Mouse (Mus musculus) liver (tissue): ENCODE measurements around the gene Retreg2.
A peak's percentile ranks its signal among the peaks of the same experiment; 100 is the strongest.

Experiments
- DNase-seq: peaks from one replicate; pipeline ENCODE4 v3.0.0-alpha.2; 2020; ENCODE audit warnings: mixed read lengths

Gene Retreg2

DNA sequence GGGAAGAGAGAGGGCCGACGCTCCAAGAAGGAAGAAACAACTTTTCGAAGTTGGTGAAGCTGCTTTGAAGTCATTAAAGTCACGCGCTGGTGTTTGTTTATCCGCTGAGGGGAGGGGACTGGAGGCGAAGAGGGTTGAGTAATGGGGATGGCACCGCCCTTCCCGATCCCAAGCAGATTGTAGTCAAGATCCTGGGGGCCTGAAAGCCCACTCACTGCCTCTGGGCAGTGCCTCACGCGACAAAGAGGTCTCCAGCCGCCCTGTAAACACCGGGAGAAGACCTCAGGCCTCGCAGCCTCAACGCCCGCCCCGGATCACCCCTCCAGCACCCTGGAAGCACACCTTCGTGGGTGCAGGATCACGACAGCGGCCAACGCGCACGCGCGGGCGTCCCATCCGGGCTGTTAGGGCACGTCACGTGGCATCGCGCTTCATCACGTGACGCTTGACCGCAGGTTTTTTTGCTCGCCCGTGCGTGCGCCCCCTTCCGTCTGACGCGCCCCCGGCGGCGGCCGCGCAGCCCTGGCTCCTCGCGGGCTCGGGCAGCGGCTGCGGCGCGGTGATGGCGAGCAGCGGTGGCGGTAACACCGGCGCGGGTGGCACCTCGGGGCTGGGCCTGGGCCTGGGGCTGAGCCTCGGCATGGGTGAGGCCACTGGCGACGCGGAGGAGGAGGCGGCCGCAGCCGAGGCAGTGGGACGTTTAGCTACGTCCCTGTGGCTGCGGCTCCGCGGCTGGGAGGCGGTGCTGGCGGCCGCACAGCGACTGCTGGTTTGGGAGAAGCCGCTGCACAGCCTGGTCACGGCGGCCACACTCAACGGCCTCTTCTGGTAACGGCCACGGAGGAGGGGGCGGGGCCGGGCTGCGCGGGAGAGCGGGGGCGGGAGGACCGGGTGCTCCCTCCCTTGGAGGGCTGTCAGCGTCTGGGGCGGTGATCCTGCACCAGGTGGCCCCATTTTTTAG is at the start of gene Retreg2, which contains the start of gene Cnppd1:
Gene Retreg2 (plus strand): TSS at position 478 of the 961 bp plus-strand sequence.
Gene Cnppd1 (minus strand): TSS at position 411 of the 961 bp plus-strand sequence.
- peak; percentile 98 for DNase-seq

GRCm38 (mm10) chr1:75122211-75122610 is 20.4 kb upstream of the Retreg2 start:
- no peak for DNase-seq

DNA sequence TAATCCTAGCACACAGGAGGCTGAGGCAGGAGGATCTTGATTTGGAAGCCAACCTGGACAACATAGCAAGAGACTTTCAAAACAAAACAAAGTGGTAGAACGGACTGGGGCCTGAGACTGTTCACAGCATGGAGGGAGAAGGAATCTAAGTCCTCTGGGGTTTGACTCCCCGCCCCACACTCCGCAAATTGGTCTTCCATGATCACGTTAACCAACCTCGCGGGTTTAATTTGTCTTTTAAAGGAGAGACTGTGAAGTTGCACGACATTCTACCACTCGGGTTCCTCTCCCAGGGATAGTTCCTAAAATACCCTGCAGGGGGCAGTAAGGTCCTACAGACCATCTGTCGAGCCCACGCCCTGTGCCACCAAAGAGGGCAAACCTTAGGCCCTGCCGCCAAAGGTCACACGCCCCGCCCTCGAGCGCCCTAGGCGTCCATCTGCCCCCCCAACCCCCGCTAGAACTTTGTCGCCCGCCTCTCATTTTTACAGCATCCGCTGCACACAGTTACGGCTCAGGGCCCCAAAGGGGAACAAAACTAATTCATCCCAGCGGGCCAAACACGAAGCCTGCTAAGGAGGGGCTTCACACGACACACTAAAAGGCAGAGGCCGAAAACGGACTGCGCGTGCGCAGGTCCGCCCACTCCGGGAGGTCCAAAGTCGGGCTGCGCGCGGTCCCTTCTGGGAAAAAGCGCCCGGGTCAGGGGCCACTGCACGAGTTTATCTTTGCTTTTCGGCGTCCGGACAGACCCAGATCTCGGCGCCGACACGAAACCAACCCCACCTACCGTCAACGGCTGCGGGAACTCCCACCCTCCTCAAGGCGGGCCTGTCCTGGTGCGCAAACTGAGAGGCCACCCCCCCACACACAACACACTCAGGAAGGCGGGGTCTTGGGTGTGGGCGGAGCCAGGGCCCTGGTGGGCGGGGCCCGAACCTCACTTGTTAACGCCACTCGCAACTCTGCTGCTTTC is 17.9 kb upstream of the Retreg2 start, which contains the start of gene Nhej1:
Gene Nhej1 (minus strand): TSS at position 855 of the 976 bp plus-strand sequence.
- peak; percentile 98 for DNase-seq

GRCm38 (mm10) chr1:75125418-75125817 is 17.2 kb upstream of the Retreg2 start:
- DNase-seq = no peak

DNA sequence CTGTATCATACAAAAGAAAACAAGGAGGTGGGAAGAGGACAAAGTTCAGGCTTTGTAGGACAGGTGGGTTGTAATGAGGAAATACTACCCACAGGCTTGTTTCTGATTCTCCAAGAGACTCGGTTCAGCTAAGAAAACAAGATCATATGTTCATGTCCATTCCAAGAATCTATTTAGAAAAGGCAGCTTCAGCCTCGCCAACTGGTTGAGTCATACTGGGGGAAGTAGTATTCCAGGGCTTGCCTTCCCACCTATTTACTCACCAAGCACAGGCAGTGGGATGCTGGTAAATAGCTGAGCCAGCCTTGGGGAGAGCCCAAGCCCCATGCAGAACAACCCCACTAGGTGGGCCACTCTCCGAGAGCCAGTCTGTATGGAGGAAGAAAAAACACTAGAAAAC is 13.9 kb upstream of the Retreg2 start:
- no peak for DNase-seq

DNA sequence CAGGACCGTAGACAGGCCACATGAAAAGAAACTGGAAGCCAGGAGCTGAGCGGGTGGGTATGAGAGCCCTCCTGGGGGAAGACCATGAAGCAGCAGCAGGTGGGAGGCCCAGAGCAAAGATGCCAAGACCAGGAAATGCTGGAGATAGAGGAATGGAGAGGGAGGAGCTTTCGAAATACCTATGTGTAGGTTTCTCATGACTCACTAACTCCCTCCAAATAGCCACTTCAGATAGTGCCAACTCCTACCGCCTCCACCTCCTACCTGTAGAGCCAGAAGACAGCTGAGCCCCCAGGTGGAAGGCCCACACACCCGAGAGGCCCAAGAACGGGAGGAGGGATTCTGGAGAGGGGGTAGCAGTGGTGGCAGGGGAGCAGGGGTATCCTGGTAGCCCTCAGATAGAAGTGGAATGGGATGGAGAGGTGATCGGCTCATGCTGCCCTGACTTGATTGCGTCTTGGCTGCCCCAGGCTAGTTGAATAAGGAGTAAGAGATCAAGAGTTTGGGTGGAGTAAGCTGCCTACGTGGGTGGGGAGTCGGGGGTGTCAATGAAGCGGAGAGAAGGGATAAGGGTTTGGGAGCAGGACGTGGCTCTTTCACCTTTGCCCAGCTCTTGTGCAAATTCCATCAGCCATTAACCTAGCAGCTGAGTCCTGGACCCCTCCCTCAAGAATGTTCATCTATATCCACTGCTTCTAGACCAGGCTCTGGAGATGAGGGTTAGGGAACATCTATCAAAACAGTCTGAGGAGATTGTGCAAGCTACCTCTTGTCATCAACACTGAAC is 9.0 kb upstream of the Retreg2 start, which contains the start of gene Slc23a3:
Gene Slc23a3 (minus strand): TSS at position 470 of the 787 bp plus-strand sequence.
- no peak for DNase-seq

DNA sequence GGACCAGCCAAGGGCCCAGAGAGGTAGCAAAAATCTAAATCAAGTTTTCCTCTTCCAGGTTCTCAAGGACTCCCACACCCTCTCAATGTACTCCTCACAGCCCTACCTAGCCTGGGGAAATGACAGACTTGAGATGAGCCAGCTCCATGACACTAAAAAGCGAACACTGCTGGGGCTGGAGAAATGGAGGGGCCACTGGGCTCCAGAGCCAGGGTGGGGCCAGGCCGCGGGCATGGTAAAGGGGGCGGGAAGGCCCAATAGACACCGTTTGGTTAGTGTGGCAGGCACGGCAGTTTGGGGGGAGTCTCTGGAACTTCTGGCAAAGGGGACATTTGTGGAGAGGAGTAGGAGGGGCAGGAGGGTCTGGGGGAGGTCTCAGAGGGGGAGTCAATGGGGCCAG is 6.3 kb upstream of the Retreg2 start:
- DNase-seq = peak; percentile 67

DNA sequence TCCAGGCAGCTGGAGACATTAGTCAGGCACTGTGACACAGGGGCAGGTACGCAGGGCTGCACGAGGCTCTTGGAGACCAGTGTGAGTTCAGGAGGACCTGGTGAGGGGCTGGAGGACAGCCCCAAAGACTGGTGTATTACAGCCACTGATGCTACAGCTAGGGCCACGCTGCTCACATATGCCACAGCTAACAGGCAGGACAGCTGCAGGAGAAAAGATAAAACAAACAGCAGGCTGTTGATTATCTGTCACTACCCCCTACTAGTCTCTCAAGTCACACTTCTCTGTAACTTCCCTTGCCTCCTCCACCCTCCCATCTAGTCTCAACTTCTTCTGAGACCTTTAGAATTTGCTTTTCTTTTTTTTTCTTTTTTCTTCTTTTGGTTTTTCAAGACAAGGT is 5.8 kb upstream of the Retreg2 start:
- DNase-seq = peak; percentile 77

DNA sequence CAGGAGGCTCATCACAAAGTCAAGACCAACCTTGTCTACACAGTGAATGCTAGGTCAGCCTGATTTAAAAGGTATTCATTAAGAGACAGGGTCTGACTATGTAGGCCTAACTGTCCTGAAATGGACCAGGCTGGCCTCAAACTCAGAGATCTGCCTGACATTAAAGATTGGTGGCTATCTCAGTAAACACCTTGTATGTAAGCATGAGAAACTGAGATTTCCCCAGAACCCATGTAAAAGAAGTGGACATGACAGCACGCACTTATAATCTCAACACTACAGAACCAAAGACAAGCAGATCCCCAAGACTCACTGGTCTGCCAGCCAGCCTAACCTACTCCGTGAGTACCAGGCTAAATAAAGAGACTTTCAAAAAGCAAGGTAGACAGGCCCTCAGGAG is 4.1 kb upstream of the Retreg2 start:
- no peak for DNase-seq

DNA sequence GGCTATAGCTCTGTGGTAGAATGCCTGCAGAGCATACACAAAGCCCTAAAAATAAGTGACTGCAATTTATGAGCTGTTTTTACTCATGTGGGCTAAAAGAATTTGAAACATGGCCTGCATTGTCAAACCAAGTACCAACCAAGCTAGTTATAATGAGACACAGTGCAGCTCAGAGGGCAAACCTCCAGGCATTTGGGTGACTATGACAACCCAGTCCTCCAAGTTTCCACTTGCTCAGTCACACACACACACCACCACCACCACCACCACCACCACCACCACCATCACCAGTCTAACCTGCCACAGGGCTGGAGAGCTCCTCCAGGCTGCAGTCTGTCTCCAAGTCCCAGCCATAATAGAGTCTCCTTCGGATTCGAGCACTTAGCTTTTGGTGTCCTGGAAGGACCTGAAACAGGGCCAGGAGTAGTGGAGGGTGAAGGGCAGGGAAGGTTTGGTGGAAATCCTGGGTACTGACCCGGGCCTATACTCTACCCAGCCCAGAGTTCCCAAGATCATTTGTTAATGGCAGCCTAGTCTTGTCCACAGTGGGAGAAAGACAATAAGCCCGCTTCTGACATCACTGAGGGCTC is 1.9 kb upstream of the Retreg2 start:
- peak; percentile 25 for DNase-seq

DNA sequence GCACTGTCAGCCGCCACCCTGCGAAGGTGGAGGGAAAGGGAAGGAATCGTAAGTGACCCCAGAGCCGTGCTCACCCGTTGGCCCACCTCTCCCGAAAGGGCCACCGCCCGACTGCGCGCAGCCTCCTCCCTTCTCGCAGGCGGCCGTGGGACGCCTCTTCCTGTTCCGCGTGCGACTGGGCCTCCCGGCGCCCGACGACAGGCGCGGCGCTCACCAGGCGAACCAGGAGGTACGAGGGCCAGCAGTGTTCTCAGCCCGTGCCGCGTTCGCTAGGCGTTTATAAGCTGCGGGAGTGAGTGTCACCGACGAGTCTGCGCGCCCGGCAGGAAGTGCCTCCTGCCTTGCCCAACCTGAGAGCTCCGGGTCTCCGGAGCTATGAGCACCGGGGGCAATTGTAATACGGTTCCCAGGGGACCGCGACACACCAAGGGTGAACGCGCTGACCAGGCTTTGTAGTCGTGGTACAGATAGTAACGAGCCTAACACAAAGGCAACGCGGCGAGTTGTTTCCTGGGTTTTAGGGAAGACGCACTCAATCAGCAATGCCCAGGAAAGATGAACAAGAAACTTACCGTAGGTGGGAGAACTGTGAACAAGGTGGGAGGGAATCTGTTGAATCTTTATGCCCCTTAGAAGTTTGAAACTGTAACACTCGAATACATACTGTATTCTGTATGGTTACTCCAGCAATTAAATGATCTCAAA is 940 bp upstream of the Retreg2 start:
- DNase-seq = peak; percentile 89

GRCm38 (mm10) chr1:75145589-75145988 is 3.0 kb downstream of the Retreg2 start:
- peak; percentile 46 for DNase-seq

DNA sequence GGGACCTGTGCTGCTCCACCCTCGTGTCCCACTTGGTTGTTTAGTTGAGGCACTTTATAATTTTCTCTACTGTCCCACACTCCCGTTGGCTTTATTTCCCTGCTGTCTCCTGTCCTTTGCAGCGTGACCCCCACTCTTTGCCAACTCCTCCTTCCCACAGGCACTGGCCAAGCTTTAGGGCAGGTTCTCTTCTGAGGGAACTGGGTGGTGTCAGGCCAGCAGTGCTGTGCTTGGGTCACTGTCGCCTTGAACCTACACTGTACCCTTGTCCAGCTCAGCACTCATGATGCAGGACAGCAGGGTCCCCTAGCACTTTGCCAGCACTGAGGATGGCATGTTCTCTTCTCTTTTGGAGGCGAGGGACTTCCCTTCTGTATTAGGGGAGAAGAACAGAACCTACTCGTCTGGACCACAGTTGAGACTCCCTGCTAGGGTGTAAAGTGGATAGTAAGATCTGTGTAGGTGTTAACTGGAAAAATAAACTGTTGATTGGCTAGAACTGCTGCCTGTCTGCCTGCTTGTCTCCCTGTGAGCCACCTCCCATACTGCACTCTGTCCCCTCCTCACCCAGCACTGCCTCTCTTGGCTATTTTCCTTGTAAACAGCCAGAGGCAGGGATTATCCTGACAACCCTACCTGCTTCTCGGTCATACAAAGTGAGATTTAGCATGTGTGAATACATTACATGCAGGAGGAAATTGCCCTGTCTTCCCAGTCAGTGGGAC is 5.0 kb downstream of the Retreg2 start:
- no peak for DNase-seq

DNA sequence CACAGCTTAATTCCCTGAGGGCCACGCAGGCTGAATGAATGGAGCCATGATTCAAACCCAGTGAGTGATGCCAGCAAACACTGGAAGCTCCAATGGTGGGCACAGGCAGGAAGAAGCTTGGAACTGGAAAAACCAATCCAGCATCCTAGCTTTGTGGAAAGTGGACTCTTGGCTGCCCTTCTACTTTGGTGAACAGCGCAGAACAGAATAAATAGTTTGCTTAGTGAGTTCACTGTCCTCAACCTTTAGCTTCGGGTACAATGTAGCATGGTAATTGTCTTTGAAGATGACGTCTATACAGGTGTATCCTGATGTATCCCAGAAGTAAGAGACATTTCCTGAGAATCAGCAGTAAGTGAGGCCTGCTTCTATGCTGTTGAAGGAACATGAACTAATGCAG is 6.1 kb downstream of the Retreg2 start:
- DNase-seq = no peak

DNA sequence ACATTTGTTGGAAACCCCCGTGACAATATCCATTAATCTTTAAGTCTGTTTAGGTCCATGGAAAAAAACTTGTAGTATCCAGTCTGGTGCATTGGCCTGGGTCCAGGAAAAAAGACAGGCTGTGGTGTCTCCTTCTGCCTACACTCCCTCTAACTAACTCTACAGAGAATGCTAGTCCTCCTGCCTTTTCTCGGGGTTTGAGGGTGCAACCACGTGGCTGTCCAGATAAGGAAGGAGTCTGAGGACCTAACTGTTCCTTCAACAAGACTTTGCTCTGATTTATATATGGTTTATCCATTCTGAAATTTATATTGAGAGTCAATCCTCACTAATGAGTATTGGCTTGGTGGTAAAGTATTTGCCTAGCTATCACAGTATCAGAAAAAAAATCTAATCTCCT is 13.3 kb downstream of the Retreg2 start:
- DNase-seq = no peak

DNA sequence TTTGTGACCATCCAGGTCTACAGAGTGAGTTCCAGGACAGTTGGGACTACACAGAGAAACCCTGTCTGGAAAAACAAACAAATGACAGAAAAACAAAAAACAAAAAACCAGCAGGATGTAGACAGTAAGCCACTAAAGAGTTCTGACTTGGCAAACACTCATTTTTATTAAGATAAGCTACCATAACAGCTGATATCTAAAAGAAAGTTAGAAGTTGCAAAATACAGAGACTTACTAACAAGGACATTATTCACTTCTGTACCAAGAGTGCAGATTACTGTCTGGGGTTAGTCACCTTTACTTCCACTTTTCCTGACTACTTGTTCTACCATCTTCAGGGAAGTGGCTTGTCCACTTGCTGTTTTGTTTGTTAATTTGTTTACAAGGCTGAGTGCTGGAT is 16.4 kb downstream of the Retreg2 start:
- DNase-seq = no peak

DNA sequence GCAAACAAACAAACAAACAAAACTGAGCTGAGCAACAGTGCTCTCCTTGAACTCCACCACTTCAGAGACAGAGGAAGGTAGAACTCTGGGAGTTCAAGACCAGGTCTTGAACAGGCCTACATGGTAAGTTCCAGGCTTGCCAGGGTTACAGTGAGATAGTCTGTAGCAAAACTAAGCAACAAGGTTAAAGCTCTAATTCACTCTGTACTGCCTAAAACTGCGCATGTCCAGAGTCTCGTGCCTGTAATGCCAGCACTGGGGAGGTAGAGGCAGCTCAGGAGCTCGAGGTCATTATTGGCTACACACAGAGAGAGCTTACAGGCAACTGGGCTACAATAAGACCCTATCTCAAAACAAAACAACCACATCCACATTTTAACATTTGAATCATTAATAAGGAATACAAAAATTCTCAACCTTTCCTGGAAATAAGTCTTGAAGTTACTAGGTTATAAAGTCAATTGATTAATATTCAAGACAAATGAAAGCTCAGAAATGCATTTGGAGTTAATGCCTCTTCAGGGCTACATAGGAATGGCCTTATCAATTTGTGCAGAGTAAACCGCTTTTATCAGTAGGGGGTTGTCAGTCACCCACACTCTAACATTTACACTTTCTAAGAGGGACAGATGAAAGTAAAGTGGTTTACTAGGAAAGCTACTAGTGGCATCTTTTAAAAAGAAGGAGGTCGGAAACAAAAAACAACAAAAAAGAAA is 17.1 kb downstream of the Retreg2 start:
- no peak for DNase-seq

DNA sequence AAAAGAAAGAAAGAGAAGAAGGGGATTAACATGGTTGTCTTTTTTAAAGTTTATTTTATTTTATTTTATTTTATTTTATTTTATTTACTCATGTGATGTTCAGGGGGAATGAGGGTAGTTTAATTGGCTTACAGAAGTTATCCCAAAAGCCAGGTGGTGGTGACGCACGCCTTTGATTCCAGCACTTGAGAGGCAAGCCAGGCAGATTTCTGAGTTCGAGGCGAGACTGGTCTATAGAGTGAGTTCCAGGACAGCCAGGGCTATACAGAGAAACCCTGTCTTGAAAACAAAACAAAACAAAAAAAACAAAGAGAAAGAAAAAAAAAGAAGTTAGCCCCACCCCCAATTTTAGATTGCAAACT is 17.7 kb downstream of the Retreg2 start:
- no peak for DNase-seq

- DNase-seq = no peak
Observed at GRCm38 (mm10) chr1:75168093-75168471, 25.5 kb downstream of the Retreg2 start.
